Mouse (Mus musculus) liver, adult 2 months (tissue): Measurements from ENCODE around the gene Poln.

Source experiments
- CTCF ChIP-seq: fragments of 200-500 bp; IDR thresholded peaks from 2 replicates; pipeline ENCODE4 v1.5.1; 2011; ENCODE audit warnings: low read depth, low read length, control low read depth
- POLR2A ChIP-seq: fragments of 200-500 bp; IDR thresholded peaks from 2 replicates; pipeline ENCODE4 v1.6.1; 2011; ENCODE audit warnings: low read length, control low read depth; ENCODE audit not compliant: insufficient read depth; ENCODE audit errors: extremely low read depth

GRCm38 (mm10) chr5:34191843-34192242 lies 22.6 kb upstream of the Poln start:
- TF ChIP-seq POLR2A (no peak), CTCF (peak; percentile 51)
